Mouse (Mus musculus): ENCODE data around the gene Sugct. TPM values are rescaled to one million over a fixed set of nuclear protein-coding genes. Genes with fewer than 3 reads are reported as not detected.
A peak's percentile ranks its signal among the peaks of the same experiment; 100 is the strongest.
"Not testable (repeated sequence)": the region's sequence is repeated elsewhere in the genome, so short reads cannot be mapped to it uniquely, and the experiment has no call there.

Sugct gene
- total RNA-seq, 2 experiments from 2014 or later, result 0.79 to 1.5 TPM

DNA sequence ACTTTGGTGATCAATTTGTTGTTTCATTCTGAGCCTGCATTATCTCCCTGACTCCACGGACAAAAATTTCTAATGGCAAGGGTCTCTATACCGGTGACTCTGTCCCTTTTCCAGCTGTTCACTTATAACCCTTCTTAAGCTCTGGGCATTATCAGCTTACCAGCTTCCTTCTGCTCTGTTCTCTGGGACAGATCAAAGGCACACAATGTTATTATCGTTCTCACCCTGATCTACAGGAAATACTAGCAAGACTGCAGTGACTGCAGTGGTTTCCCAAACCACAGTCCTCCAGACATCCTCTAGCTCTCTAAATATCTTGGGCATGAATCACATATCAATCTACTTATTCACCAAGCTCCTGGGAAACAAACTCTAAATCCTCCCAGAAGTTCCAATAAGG lies 90.7 kb downstream of the Sugct start:
- DNase-seq, result no peak

DNA sequence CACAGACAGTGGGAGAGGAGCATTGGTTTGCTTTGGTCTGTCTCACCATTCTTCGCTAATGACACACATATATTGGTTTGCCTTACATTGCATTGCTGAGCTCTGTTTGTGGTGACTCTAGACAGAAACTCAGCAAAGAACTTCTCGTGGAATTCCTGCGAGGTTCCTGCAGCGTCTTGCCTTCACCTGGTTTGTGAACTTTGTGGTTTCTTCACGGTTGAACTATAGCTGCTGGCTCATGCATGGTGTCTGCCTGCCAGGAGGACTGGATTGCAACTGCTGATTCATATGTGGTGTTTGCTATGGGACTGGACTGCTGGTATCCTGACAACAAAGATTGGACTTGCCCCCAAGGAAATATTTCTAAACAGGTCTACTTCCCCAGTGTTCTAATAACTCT lies 91.6 kb downstream of the Sugct start:
- DNase-seq, result no peak

DNA sequence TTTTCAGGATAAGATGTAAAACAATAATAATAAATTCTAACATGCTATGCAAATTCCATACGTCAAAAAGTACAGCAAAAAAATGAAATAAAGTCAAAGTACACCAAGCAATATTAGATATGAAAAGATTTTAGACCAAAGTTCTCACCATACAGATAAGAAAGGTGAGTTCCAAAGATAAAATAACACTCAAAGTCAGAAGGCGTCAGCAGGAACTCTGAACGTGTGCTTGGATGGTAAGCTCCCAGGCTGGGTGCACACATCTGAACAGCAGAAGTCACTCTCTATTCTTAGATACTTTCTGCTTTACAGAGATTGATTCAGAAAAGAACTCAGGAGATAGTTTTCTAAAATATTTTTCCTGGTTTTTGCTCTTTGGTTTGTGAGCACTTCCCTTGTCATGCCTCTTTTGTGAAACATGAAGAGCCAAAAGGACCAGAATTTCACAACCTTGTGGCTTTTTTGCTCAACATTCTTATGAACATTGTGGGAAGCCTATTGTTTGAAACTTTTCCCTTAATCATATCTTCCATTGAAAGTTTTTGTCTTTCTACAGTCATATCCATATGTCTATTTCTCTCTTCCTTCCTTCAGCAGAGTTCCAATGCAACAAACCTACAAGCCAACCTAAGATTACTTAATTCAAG lies 110.0 kb downstream of the Sugct start:
- no peak for DNase-seq

DNA sequence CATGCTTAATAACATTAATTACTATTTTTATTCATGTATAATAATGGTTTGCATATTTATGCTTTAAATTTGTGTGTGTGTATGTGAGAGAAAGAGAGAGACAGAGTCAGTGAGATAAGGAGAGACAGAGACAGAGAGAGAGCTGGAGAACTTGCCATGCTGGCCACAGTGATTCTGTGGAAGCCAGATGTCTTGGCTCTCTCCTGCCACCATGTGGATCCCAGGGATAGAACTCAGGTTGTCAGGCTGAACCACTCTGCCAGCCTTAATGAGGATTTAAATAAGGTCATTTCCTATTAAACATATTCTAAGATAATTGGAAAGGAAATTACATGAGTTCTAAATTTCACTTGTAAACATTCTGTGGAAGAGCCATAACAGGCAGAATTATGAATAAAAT lies 110.5 kb downstream of the Sugct start:
- DNase-seq, result peak in 1 of 2 experiments; percentile 6

DNA sequence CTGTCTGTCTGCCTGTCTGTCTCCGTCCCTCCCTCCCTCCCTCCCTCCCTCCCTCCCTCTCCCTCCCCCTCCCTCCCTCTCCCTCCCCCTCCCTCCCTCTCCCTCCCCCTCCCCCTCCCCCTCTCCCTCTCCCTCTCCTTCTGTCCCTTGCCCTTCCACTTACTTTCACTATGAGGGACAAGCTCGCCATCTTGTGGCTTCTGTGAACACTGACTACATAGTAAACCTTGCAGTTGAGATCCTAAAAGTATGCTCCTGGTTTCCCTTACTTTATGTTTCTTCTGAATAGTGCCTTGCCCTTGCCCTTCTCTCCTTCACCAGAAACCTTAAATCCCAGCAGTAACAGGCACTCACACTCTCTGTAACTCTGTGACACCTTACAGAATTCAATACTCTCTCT lies 113.7 kb downstream of the Sugct start:
- DNase-seq, result no peak

DNA sequence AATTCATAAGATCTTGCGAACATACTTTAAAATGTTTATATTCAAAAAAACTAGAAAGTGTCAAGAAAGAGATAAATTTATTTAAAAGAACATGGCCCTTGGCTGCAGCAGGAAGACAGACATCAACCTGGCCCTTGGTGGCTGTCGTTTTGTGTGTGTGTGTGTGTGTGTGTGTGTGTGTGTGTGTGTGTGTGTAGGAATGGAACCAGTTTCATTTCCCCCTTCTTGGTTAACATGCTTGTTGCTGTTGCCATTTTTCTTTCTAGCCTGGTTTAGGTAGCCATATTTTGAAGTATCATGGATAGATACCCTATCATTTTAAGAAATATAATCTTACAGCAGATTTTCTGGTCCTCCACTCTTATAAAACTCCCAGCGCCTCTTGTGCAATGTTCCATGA lies 136.0 kb downstream of the Sugct start:
- no peak for DNase-seq

DNA sequence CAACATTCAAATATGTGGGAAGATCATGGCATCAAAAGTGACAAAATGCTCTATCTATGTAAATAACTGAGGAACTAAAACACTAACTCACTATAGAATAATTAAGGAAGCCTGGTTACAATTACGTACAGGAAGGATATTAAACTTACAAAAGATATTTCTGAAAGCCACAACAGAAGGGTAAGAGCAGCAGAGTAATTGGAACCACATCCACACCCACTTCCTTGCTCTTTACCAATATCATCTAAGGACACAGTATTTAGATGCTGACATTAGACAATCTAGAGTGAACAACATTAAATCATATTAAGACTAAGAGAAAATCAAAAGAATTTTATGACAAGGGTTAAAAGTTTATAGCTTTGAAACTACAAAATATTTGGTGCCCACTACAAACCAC lies 159.0 kb downstream of the Sugct start:
- DNase-seq, result no peak

DNA sequence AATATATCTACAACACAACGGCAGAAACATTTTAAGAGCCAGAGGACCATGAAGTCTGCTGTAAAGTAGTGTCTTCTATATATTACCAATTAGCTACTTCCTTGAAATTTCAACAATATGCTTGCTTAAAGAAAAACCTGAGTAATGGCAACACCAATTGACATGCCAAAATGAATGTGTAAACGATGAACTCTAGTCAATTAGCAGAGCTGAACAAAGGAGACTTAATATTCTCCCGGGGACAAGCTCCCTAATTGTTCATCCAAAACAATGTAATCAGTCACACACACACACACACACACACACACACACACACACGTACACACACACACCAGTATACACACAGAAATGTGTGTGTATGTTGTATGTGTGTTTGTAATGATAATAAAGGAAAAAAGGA lies 160.5 kb downstream of the Sugct start:
- no peak for DNase-seq

DNA sequence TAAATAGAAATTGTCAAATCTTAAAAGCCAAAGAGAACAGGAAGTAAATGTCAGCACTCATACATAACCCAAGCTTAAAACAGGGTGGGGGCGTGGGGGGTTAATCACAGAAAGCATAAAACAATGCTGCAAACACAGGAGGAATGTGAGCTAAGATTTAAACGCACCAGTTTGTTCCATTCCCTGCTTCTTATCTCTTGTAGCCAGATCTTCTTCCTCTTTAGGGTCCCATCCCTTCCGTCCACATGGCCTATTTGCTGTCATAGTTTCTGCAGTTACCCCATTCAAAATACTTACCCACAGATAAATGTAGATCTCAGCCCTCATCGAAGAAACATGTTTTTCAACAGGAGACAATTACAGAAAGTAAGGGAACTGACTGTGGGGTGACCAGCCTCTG lies 160.9 kb downstream of the Sugct start:
- DNase-seq, result no peak

DNA sequence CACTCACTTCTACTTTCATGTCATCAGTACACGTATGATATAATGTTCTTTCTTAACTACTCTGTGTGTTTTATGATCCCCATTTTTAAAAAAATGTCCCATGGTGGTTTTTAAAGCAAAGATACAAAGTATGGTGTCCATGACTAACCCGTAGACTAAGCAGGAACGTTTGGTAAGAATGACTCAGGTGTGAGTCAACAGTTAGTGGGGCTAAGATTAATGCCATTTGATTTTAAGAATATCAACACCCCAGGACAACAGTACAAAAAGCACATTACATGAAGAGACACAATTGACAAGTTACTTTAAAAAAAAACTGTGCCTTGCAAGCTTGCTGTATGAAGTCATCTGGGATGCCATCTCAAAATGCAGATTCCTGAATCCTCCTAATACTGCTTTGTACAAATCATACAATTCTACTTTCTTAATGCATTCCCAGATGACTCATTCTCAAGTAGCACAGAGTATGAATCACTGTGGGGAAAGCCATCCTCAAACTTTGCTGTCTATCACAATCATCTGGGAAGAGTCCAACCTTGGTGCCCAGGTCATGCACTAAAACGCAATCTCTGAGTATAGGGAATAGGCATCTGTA lies 184.1 kb downstream of the Sugct start:
- no peak for DNase-seq

DNA sequence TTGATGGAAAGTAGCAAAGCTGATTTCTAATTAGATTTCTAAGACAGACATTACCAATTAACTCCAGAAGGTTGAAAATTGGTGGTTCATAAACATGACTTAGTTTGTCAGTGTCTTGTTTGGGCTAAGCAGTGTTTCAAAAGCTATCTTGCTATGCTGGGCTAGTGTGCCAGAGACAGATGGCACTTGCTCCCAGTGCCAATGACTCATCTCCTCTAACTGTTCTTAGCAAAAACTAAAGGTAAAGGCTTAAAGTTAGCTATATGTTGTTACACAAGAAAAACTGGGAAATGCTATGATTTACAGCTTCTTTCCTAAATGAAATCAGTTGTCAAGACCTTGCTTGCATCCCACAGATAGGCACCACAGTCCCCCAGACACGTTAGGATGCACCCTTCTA lies 200.4 kb downstream of the Sugct start:
- no peak for DNase-seq

DNA sequence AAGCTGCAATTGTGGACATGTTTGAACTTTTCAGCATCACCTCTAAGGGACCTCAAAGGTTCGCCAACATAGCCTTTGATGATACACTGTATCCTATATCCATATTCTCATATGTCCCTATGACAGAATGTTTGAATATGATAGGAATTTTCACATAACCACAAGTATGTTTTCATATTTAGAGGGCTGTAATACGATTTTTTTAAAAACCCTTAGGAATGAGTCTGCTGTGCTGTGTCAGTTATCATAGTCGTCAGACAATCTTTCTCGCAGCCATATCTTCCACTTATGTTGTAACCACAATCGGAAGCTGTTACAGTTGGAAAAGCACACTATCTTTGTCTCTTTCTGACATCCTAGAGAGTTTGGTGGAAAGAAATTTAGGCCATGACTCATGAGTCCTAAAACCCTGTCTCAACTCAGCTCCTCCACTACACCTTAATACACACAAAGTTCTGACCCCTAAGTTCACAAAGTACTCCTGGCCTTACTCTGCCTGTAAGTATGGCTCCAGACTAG lies 201.2 kb downstream of the Sugct start:
- DNase-seq, result no peak

DNA sequence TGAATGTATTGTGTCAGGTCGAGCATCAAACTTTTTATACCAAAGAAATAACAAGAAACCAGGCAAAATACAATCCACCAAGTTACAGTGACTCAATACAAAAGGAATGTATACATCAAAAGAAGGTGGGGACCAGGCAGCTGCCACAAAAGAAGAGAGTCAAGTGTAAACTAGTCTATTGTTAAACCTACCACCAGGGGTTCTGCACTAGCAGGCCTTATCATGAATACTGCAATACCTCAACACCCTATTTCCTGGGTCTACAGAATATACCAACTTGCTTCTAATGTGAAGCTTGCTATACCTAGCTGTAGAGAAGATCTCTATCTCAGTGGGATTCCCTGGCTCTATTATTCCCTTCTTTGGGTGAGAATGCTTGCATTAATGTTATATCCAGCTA lies 237.4 kb downstream of the Sugct start:
- not testable (repeated sequence) for DNase-seq

DNA sequence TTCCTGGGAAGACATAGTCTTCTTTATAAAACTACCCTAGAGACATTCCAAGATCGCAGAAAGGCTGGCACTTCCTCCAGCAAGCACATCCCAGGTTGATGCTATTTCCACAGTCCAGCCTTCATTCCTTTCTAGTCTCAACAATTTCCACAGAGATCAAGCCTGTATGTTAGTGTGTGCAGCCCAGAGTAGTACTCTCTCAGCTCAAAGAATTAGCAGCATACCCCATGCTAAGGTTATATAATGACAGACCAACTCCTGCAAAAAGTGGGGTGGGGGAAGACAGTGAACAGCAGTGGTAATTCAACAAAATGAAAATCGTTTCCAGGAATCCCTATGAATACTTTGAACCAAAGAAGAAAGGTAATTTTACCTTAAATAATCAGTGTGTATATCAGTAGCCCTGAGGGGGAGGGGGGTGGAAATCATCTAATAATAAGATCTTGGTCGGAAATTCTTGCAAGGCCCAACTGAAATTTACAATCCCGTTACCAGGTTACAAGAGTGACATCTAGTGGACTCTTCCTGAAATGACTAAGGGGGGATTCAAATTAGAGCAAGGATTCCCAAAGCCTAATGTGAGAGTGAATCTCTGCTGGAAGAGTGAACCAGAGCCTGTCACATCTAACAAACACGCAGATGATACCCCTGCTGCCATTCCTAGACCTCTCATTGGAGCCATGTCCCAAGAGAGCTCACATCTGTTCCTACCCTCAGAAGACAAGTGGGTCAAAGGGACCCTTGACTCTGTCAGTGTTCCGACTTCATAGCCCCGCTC lies 263.0 kb downstream of the Sugct start:
- DNase-seq, result peak in 1 of 2 experiments; percentile 17

DNA sequence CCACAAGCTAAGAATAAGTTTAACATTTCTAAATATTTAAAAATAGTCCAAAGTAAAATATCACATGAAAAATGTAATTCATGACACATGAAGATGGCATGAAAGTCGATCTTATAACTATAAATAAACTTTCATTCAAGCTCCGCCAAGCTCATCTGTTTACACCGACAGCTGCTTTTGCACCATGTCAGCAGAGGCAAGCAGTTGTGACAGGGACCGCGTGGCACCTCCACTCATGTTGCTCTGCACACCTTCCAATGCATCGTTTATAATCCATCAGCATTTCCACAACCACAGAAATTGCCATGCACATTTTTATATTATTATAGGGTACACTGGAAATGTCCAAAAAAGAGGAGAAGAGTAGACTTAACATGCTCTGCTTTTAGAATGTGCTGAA lies 273.5 kb downstream of the Sugct start:
- DNase-seq, result no peak

DNA sequence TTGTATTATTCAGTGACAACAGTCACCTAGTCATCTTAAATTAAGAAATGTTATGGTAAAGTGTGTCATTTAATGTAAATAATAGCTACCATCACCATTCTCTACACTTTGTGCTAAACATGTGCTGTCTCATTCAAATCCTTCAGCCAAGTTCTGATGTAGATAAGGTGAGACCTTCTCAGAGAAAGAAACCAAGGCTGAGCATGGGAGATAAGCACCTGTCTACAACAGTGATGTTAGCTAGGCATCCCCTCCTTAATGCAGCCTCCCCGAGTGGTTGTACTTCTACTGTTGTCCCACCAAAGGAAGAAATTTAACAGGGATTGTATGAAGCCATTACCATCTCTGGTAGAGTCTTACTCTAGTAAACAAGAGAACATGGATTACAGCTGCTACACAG lies 274.8 kb downstream of the Sugct start:
- no peak for DNase-seq

DNA sequence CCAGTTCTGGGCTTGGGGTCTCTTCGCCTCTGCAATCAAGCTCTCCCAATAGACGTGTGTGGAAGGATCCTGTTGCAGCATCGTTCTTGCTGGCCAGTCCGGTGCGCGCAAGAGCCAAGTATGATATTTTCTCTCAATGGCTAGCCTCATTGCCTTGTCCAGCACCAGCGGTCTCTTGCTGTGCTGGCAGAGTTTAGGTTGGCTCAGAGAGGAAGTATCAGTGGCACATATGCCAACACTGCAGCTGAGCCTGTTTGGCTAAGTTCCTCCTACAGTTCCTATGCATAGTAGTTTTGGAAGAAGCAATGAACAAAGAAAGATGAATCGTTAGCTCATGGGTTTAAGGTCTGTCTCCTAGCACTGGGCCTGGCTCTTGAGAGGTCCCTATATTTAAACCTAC lies 352.5 kb downstream of the Sugct start:
- DNase-seq, result no peak

DNA sequence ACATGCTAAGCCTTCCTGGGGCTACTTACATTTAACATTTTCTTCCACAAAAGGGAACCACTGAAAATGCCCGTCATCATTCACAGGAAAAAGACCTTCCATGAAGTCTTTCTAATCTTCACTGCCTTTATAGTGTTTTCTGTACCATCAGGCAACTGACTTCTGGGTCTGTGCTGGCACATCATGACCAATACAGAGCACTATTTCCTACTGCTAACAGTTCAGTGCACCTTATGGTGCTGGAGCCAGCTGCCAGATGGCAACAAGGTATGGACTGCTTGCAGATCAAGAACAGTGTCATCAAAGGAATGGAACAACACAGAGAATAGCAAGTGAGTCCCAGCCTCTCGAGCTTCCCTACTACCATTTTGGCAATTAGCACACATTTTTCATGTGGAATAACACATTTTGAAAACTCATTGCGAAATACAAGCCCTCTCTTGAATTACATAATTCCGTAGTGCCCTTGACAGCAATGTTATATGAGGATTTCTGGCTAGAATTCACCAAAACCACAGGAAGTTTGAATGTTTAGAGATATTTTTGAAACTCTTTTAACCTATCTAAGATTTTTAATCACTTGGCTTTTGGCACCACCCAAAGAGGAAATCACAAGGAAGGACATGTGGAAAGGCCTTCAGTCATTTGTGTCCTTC lies 359.3 kb downstream of the Sugct start:
- DNase-seq, result no peak

DNA sequence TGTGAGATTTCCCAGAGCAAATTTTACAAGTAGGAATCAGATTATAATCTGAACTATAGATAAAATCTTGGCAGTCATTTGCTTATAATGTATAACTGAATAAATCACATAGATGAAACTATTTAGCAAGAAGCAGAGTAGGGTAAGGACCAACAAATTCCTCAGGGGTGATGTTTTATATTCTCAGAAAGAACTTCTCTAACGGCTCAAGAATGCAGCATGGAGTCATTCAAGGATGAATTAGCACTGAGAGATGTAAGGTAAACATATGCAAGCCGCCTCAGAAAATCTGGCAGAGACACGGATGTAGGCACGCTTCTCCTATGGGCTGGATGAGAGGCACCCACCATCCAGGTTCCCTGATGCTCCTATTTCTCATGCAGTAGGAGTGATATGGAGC lies 368.5 kb downstream of the Sugct start:
- no peak for DNase-seq

DNA sequence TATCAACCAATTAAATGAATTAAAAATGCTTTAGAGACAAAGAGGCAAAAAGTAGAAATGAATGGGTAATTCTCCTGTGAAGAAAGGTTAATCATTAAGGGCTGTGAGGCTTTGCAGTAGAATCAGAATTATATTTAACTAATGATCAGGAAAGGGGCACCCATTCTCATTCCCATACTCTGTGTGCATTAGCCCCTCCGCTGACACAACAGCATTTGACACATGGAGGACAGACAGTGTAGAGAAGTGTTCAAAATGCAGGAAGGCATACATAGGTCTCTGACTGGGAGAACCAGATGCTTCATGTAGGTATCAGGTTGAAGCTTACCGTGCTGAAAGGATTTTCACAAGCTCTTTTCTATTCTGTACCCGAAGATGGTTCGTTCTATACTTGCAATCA lies 393.8 kb downstream of the Sugct start:
- DNase-seq, result no peak

DNA sequence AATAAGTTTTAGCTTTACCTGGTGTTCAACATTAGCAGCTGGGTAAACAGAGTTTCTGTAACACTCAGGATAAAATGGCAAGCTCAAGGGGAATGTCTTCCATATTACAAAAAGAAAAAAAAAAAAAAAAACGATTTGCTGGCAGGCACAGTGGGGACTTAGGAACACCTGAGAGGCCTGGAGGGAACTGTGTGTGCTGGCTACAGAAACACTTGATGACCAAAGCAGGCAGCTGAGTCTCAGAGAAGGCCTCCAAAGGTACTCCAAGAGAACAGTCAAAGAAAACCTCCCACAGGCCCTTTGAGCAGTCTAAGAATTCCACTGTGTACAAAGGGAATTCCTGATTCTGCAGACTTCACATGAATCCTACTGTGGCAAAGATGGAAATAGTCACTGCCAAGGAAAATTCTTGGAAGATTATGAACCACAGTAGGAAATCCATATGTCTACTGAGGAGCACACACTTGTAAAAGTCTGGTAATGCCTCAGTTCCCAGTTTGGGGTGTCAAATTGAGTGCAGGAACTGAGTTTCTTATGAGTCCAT lies 397.8 kb downstream of the Sugct start:
- DNase-seq, result no peak

DNA sequence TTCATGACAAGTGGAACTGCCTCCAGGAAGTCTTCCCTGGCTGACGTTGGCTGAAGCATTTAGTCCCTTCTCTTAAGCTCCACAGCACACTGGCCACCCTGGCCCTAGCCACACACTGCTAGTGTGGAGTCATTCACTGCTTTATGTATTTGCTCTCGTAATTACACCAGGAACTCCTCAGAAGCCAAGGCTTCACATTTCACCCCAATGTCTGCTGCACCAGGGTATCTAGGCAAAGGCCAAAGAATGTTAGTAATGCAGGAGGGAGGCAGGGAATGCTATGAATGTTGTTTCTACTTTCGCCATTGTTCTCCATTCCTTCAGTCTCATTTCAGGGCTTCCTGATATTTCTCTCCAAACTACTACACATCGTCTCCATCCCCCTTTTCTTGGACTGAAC lies 398.4 kb downstream of the Sugct start:
- DNase-seq, result no peak

DNA sequence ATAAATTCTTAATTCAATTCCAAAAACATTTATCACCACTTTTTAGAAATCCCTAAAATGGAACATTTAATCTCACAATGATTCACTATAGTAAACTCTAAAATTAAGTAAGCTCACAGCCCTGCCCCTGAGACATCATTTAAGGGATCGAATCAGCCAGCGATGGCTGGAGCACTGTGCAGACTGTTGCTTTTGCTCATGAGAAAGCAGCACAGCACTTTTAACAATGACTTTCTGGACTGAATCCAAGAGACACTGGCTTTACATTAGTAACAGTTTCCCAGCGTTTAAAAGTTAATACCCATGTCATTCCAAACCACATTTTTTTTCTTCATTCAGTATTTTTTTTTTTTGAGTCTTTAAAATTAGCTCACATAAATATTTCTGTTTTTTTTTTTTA lies 398.9 kb downstream of the Sugct start:
- no peak for DNase-seq
